Comparison of ENCODE assay signal across 42 mouse cellular contexts in the genomic region with DNA sequence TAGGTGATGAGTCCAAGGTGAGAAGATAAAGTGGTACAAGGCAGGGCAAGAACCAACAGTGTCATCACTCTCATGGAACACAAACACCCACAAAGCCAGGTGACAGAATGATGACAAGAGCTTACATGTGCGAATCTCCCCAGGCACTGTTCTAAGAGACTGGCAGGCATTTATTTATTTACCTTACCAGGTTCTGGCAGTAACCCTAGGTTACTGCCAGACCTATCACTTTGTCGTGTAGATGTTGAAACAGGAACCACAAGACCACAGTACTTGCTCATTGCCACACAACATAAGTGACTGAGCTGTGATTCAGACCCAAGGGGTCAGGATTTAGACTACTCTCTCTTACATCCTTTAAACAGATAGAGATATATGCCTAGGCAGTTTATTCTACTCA. TPM values are rescaled to one million over a fixed set of nuclear protein-coding genes. Genes with fewer than 3 reads are reported as not detected.
DNase-seq lines count a peak whose midpoint lies in the region; ATAC-seq and TF ChIP-seq lines count a peak whose summit lies in the region.
"Had no signal": no experiment of that assay in that cellular context is flagged by ENCODE, and none has a peak within 500 bp of the region (broad histone marks: within the 10 kb centered on the region; RNA-seq: fewer than 3 reads in every experiment).

No protein-coding gene starts in this region.

- TF ChIP-seq EP300 in lung, postnatal 0 days (IDR thresholded peaks at IDR 0.05) = no peak

- H3K36me3 ChIP-seq in lung, postnatal 0 days (ENCODE audit: insufficient read depth, low read length) = no peaks in the 10 kb centered on the region
- H3K36me3 ChIP-seq in C2C12 (ENCODE audit: control insufficient read depth, insufficient read depth) (no peaks in the 10 kb centered on the region), macrophage (ENCODE audit: inconsistent target) (no peaks in the 10 kb centered on the region), myocyte (ENCODE audit: control insufficient read depth, insufficient read depth) (no peaks in the 10 kb centered on the region)
- H3K36me3 ChIP-seq: embryonic facial prominence, embryonic 13.5 days; forebrain, embryonic 10.5 days; forebrain, embryonic 15.5 days; heart, embryonic 13.5 days; limb, embryonic 12.5 days; liver, embryonic 13.5 days had no signal

- H3K4me2 ChIP-seq in lung, postnatal 0 days (replicated peaks; ENCODE audit: low read depth, low read length) = no peak overlapping the region
- H3K4me2 ChIP-seq in myocyte (ENCODE audit: low read depth) = no peak overlapping the region
- H3K4me2 ChIP-seq: embryonic facial prominence, embryonic 13.5 days; forebrain, embryonic 15.5 days; heart, embryonic 13.5 days; hindbrain, embryonic 14.5 days; limb, embryonic 12.5 days; liver, embryonic 13.5 days; lung, embryonic 14.5 days; midbrain, embryonic 11.5 days had no signal

- peak; percentile 16 for DNase-seq in lung, postnatal 0 days (ENCODE audit: low spot score)
- DNase-seq in lung, postnatal 25 days (ENCODE audit: low spot score) = no peak
- DNase-seq in c-Kit-positive CD71-positive TER-119-positive erythroid progenitor cells, embryonic 14.5 days (ENCODE audit: low spot score) = no peak
- DNase-seq in right cerebral cortex, adult 18-20 months = no peak
- DNase-seq in urinary bladder, adult 18-20 months (ENCODE audit: low spot score in 2 of 2) = no peak
- DNase-seq: adrenal gland, adult 8-10 months; cerebellum, adult 9-10 months; cerebellum, postnatal 36 days; gastrocnemius, adult 2 months; gastrocnemius, postnatal 36 days; heart, adult 2 months; heart, postnatal 10 days; kidney, adult 11 months; kidney, postnatal 14 days; layer of hippocampus, adult 9-11 months; liver, embryonic 13.5 days; lung, embryonic 14.5 days; lung, postnatal 4 days; retina, postnatal 1 day; spleen, adult 18-20 months; thymus, postnatal 25 days had no signal

- no peak for TF ChIP-seq CTCF in lung, postnatal 0 days (IDR thresholded peaks at IDR 0.05)
- no peak for TF ChIP-seq CTCF in C2C12 (IDR thresholded peaks at IDR 0.05; ENCODE audit: control insufficient read depth, insufficient read depth, insufficient read length)

- H3K79me2 ChIP-seq in C2C12 (ENCODE audit: control insufficient read depth, insufficient read depth) = no peaks in the 10 kb centered on the region
- H3K79me2 ChIP-seq in macrophage (ENCODE audit: inconsistent target) = no peaks in the 10 kb centered on the region
- H3K79me2 ChIP-seq in myocyte (ENCODE audit: control insufficient read depth, insufficient read depth) = no peaks in the 10 kb centered on the region

- 42% methylated on average over 2 of the region's 2 CpGs for WGBS in lung, postnatal 0 days
- WGBS in macrophage (ENCODE audit: missing documents) = 32% methylated on average over 2 of the region's 2 CpGs

- H3K79me3 ChIP-seq in C2C12 (ENCODE audit: low read depth) = no peaks in the 10 kb centered on the region

- H3K27ac ChIP-seq in lung, postnatal 0 days (ENCODE audit: low read length) = no peak overlapping the region
- H3K27ac ChIP-seq in macrophage = peak overlapping the region; percentile 33; the same call in 1 of the 2 replicates
- H3K27ac ChIP-seq: embryonic facial prominence, embryonic 13.5 days; forebrain, embryonic 10.5 days; forebrain, embryonic 15.5 days; gastrocnemius, adult 2 months; heart, adult 2 months; heart, embryonic 13.5 days; hindbrain, embryonic 14.5 days; limb, embryonic 12.5 days; liver, embryonic 13.5 days had no signal

- no peak for TF ChIP-seq POLR2A in myocyte (IDR thresholded peaks at IDR 0.05; ENCODE audit: insufficient read length, low read depth)

- H3ac ChIP-seq in C2C12 (ENCODE audit: control insufficient read depth, insufficient read length, low read depth) = no peak overlapping the region
- no peak overlapping the region for H3ac ChIP-seq in myocyte (ENCODE audit: control insufficient read depth, insufficient read length)

- no peaks in the 10 kb centered on the region for H3K27me3 ChIP-seq in lung, postnatal 0 days (replicated peaks; ENCODE audit: insufficient read depth, low read length)
- H3K27me3 ChIP-seq in C2C12 (ENCODE audit: control insufficient read depth, insufficient read depth, insufficient read length) (no peaks in the 10 kb centered on the region), myocyte (ENCODE audit: control insufficient read depth, insufficient read depth, insufficient read length) (no peaks in the 10 kb centered on the region)
- H3K27me3 ChIP-seq: embryonic facial prominence, embryonic 13.5 days; forebrain, embryonic 15.5 days; heart, embryonic 13.5 days; limb, embryonic 12.5 days; liver, embryonic 13.5 days had no signal

- H3K4me3 ChIP-seq in lung, postnatal 0 days (ENCODE audit: low read depth, low read length) = no peak overlapping the region
- H3K4me3 ChIP-seq in C2C12 (ENCODE audit: insufficient read depth, poor library complexity, severe bottlenecking) (no peak overlapping the region), macrophage (ENCODE audit: inconsistent target) (no peak overlapping the region), myocyte (no peak overlapping the region)
- H3K4me3 ChIP-seq: embryonic facial prominence, embryonic 13.5 days; forebrain, embryonic 10.5 days; forebrain, embryonic 15.5 days; gastrocnemius, adult 2 months; heart, adult 2 months; heart, embryonic 13.5 days; limb, embryonic 12.5 days; liver, embryonic 13.5 days had no signal

- ATAC-seq in lung, postnatal 0 days = no peak
- ATAC-seq: forebrain, embryonic 15.5 days; inflammation-experienced regulatory T-cells, adult 6 months; midbrain, embryonic 16.5 days had no signal

- H3K9me3 ChIP-seq in lung, postnatal 0 days (ENCODE audit: low read length) = no peaks in the 10 kb centered on the region
- H3K9me3 ChIP-seq: embryonic facial prominence, embryonic 13.5 days; forebrain, embryonic 10.5 days; forebrain, embryonic 15.5 days; heart, embryonic 13.5 days; limb, embryonic 12.5 days; liver, embryonic 13.5 days had no signal

- no peak overlapping the region for H3K9ac ChIP-seq in lung, postnatal 0 days (replicated peaks; ENCODE audit: low read depth)
- H3K9ac ChIP-seq: embryonic facial prominence, embryonic 13.5 days; forebrain, embryonic 15.5 days; heart, embryonic 13.5 days; hindbrain, embryonic 14.5 days; limb, embryonic 12.5 days; liver, embryonic 13.5 days; lung, embryonic 14.5 days had no signal

- no peaks in the 10 kb centered on the region for H3K4me1 ChIP-seq in lung, postnatal 0 days (ENCODE audit: insufficient read depth, low read depth, low read length)
- H3K4me1 ChIP-seq: forebrain, embryonic 15.5 days; limb, embryonic 12.5 days; liver, embryonic 13.5 days had no signal

TF ChIP-seq in C2C12, 6 proteins besides CTCF, POLR2A, EP300 and RAD21 (continues in another document):
- TF ChIP-seq CEBPB (IDR thresholded peaks at IDR 0.05; ENCODE audit: low read depth) = peak; percentile 97
- peak; percentile 53 for TF ChIP-seq MAX (IDR thresholded peaks at IDR 0.05)
- no peak for TF ChIP-seq USF1 (IDR thresholded peaks at IDR 0.05; ENCODE audit: low read depth)

TF ChIP-seq in myocyte, 11 proteins besides CTCF, POLR2A, EP300 and RAD21 (continues in another document):
- no peak for TF ChIP-seq E2F4 (IDR thresholded peaks at IDR 0.05; ENCODE audit: insufficient read depth)
- TF ChIP-seq USF1 (IDR thresholded peaks at IDR 0.05; ENCODE audit: low read depth) = no peak
- peak; percentile 59; the same call in 1 of the 2 replicates for TF ChIP-seq CEBPB (IDR thresholded peaks at IDR 0.05; ENCODE audit: insufficient read depth, poor library complexity, severe bottlenecking)

RNA-seq across cellular contexts. Expression of a gene that starts 20.3 kb away (rescaled TPM):
- polyA plus RNA-seq in lung, postnatal 0 days (2015; fragmentation: Nextera tagmentation; extraction: Ambion mirVana) = 3.4 and 12.1 TPM in 2 replicates
- polyA plus RNA-seq in C2C12 (2012; fragmentation: generic; extraction: Trizol) (31.4 TPM), macrophage (2018) (58.0 to 939 TPM (median 78.4 TPM) in 3 replicates), myocyte (2012; fragmentation: generic; extraction: Trizol) (5.2 TPM)
- 1,000 to 10,000 TPM in 1 of 26 experiments, 100 to 1,000 TPM in 20, 10 to 100 TPM in 5; 19.2 to 1,498 (median 228) TPM for total RNA-seq in macrophage (2018; cell fraction: chromatin; rRNA removed)
- total RNA-seq in macrophage (2018; cell fraction: cytosol; rRNA removed) = 1,000 to 10,000 TPM in 10 of 26 experiments, 100 to 1,000 TPM in 13, 10 to 100 TPM in 3; 77.3 to 3,885 (median 584) TPM
- total RNA-seq in macrophage (2018; cell fraction: nucleus; rRNA removed) = 1,000 to 10,000 TPM in 12 of 26 experiments, 100 to 1,000 TPM in 13, 10 to 100 TPM in 1; 57.9 to 3,876 (median 952) TPM
- total RNA-seq: gastrocnemius, postnatal 36 days; left cerebral cortex, postnatal 14 days had no signal
- polyA plus RNA-seq: inflammation-experienced regulatory T-cells, adult 6 months had no signal

RNA-seq across cellular contexts. Expression of a gene that starts 23.3 kb away (rescaled TPM):
- polyA plus RNA-seq in lung, postnatal 0 days (2015; fragmentation: Nextera tagmentation; extraction: Ambion mirVana) = not detected in 2 replicates
- polyA plus RNA-seq in C2C12 (2012; fragmentation: generic; extraction: Trizol) = not detected
- total RNA-seq in macrophage (2018; cell fraction: chromatin; rRNA removed) = not detected
- total RNA-seq in macrophage (2018; cell fraction: cytosol; rRNA removed) = not detected
- not detected for total RNA-seq in macrophage (2018; cell fraction: nucleus; rRNA removed)
- not detected in 3 replicates for polyA plus RNA-seq in macrophage (2018)
- not detected for polyA plus RNA-seq in myocyte (2012; fragmentation: generic; extraction: Trizol)
- total RNA-seq: adrenal gland, adult 8-10 months; adrenal gland, postnatal 4 days; gastrocnemius, adult 2 months; gastrocnemius, postnatal 36 days; heart, adult 2 months; heart, postnatal 10 days; hematopoietic stem cell, adult 5-6 weeks; left cerebral cortex, adult 18-20 months; left cerebral cortex, postnatal 14 days; MEL had no signal
- polyA plus RNA-seq: embryonic facial prominence, embryonic 13.5 days; forebrain, embryonic 10.5 days; forebrain, embryonic 15.5 days; frontal cortex, adult 2 months; heart, adult 2 months; heart, embryonic 13.5 days; hindbrain, embryonic 14.5 days; inflammation-experienced regulatory T-cells, adult 6 months; kidney, embryonic 14.5 days; limb, embryonic 12.5 days; liver, embryonic 13.5 days; lung, embryonic 14.5 days; midbrain, embryonic 11.5 days; midbrain, embryonic 16.5 days; neural tube, embryonic 14.5 days; stomach, embryonic 16.5 days had no signal

RNA-seq across cellular contexts. Expression of a gene that starts 30.4 kb away (rescaled TPM):
- 3.4 and 8.1 TPM in 2 replicates for polyA plus RNA-seq in lung, postnatal 0 days (2015; fragmentation: Nextera tagmentation; extraction: Ambion mirVana)
- polyA plus RNA-seq in C2C12 (2012; fragmentation: generic; extraction: Trizol) (14.8 TPM), macrophage (2018) (66.8 to 1,194 TPM (median 74.2 TPM) in 3 replicates), myocyte (2012; fragmentation: generic; extraction: Trizol) (6.0 TPM)
- 1,000 to 10,000 TPM in 1 of 26 experiments, 100 to 1,000 TPM in 21, 10 to 100 TPM in 4; 14.4 to 1,116 (median 244) TPM for total RNA-seq in macrophage (2018; cell fraction: chromatin; rRNA removed)
- 1,000 to 10,000 TPM in 10 of 26 experiments, 100 to 1,000 TPM in 13, 10 to 100 TPM in 3; 66.4 to 3,319 (median 600) TPM for total RNA-seq in macrophage (2018; cell fraction: cytosol; rRNA removed)
- total RNA-seq in macrophage (2018; cell fraction: nucleus; rRNA removed) = 1,000 to 10,000 TPM in 13 of 26 experiments, 100 to 1,000 TPM in 12, 10 to 100 TPM in 1; 64.5 to 3,972 (median 989) TPM
- total RNA-seq: adrenal gland, postnatal 4 days; gastrocnemius, adult 2 months; gastrocnemius, postnatal 36 days; hematopoietic stem cell, adult 5-6 weeks; left cerebral cortex, adult 18-20 months; MEL had no signal
- polyA plus RNA-seq: inflammation-experienced regulatory T-cells, adult 6 months; limb, embryonic 12.5 days had no signal

RNA-seq across cellular contexts. Expression of a gene that starts 42.6 kb away (rescaled TPM):
- polyA plus RNA-seq in lung, postnatal 0 days (2015; fragmentation: Nextera tagmentation; extraction: Ambion mirVana) = 26.6 and 31.3 TPM in 2 replicates
- polyA plus RNA-seq in C2C12 (2012; fragmentation: generic; extraction: Trizol) = 0.04 TPM
- not detected for total RNA-seq in macrophage (2018; cell fraction: chromatin; rRNA removed)
- total RNA-seq in macrophage (2018; cell fraction: cytosol; rRNA removed) = not detected
- total RNA-seq in macrophage (2018; cell fraction: nucleus; rRNA removed) = 1 to 10 TPM in 1 of 26 experiments, not detected in 25; 1.2 TPM
- polyA plus RNA-seq in macrophage (2018) = not detected in 3 replicates
- not detected for polyA plus RNA-seq in myocyte (2012; fragmentation: generic; extraction: Trizol)
- total RNA-seq: hematopoietic stem cell, adult 5-6 weeks; left cerebral cortex, adult 18-20 months; MEL had no signal
- polyA plus RNA-seq: forebrain, embryonic 10.5 days; forebrain, embryonic 15.5 days; inflammation-experienced regulatory T-cells, adult 6 months; limb, embryonic 12.5 days; midbrain, embryonic 11.5 days; neural tube, embryonic 14.5 days had no signal

RNA-seq across cellular contexts. Expression of a gene that starts 46.8 kb away (rescaled TPM):
- 0.05 and 0.06 TPM in 2 replicates for polyA plus RNA-seq in lung, postnatal 0 days (2015; fragmentation: Nextera tagmentation; extraction: Ambion mirVana)
- polyA plus RNA-seq in C2C12 (2012; fragmentation: generic; extraction: Trizol) (not detected), macrophage (2018) (not detected in 3 replicates), myocyte (2012; fragmentation: generic; extraction: Trizol) (not detected)
- not detected for total RNA-seq in macrophage (2018; cell fraction: chromatin; rRNA removed)
- total RNA-seq in macrophage (2018; cell fraction: cytosol; rRNA removed) = not detected
- not detected for total RNA-seq in macrophage (2018; cell fraction: nucleus; rRNA removed)
- total RNA-seq: heart, adult 2 months; heart, postnatal 10 days; hematopoietic stem cell, adult 5-6 weeks; MEL had no signal
- polyA plus RNA-seq: heart, adult 2 months; inflammation-experienced regulatory T-cells, adult 6 months; liver, embryonic 13.5 days had no signal
